Mouse (Mus musculus): Measurements from ENCODE around the gene Tmem229a. TPM values are rescaled to one million over a fixed set of nuclear protein-coding genes. Genes with fewer than 3 reads are reported as not detected.
A peak's percentile ranks its signal among the peaks of the same experiment; 100 is the strongest.

Tmem229a gene
- total RNA-seq (2021) = 10 to 100 TPM; 40.9 to 41.2 TPM
- long read RNA-seq, experiment 1, full-length matches to known transcripts = 69 of 71 reads
- long read RNA-seq, experiment 1, partial matches to known transcripts = 0 of 71 reads
- long read RNA-seq, experiment 1, other reads (novel, unspliced or antisense) = 2 of 71 reads
- long read RNA-seq, experiment 2, full-length matches to known transcripts = 70 of 71 reads
- long read RNA-seq, experiment 2, partial matches to known transcripts = 0 of 71 reads
- long read RNA-seq, experiment 2, other reads (novel, unspliced or antisense) = 1 of 71 reads

DNA sequence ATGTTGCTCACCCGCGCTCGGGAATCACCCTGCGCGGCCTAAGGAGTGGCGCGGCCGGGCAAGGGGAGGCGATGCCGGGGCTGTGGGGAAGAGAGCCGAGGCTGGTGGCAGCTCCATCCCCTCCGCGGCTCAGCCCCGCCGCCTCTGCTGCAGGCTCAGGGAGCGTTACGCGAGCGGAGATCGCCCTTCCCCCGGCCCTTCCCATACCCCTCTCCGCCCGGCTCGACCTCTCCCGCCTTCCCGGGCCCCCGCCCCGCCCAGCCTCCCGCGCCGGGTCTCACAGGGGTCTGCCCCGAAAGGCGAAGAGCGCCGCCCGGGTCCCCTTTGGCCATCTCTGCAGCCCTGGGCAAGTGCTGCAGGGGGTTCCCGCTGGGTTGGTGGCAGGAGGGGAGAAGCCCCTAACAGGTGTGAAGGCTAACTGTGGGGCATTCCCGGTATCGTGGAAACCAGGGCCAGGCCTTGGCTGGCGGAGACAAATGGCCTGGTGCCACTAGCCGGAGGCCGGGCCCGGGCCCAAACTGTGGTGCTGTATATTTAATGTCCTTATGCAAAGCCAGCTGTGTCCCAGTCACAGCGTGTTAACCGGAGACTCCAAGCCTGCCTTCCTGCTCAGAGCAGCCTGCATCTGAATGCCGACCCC lies at the start of gene Tmem229a:
Tmem229a (minus strand) TSS at position 352 of the 640 bp plus-strand sequence.
- DNase-seq (ENCODE audit: low spot score in 2 of 2) = peak; percentile 73 to 80
- intact Hi-C loops (cut with DNase I) = loop anchor here (1.0 kb wide), 1 partner anchor 61 kb away; no protein-coding TSS in a partner anchor

- intact Hi-C loops (cut with DNase I) = no loop called here
- peak in 1 of 2 experiments; percentile 23 for DNase-seq (ENCODE audit: low spot score in 2 of 2)
Measured at GRCm38 (mm10) chr6:24993754-24994153, 37.7 kb upstream of the Tmem229a start.

- intact Hi-C loops (cut with DNase I) = no loop called here
- DNase-seq (ENCODE audit: low spot score in 2 of 2) = peak; percentile 45 to 71
Measured at GRCm38 (mm10) chr6:24989836-24990235, 33.7 kb upstream of the Tmem229a start.

- intact Hi-C loops (cut with DNase I) = no loop called here
- no peak for DNase-seq (ENCODE audit: low spot score in 2 of 2)
Measured at GRCm38 (mm10) chr6:24976176-24976575, 20.1 kb upstream of the Tmem229a start.

GRCm38 (mm10) chr6:24968471-24969223 lies 12.6 kb upstream of the Tmem229a start:
- intact Hi-C loops (cut with DNase I) = no loop called here
- no peak for DNase-seq (ENCODE audit: low spot score in 2 of 2)

- no peak for DNase-seq (ENCODE audit: low spot score in 2 of 2)
- intact Hi-C loops (cut with DNase I) = no loop called here
Measured at GRCm38 (mm10) chr6:24967726-24968125, 11.6 kb upstream of the Tmem229a start.

- intact Hi-C loops (cut with DNase I) = no loop called here
- DNase-seq (ENCODE audit: low spot score in 2 of 2) = peak; percentile 36 to 38
Measured at GRCm38 (mm10) chr6:24966010-24966682, 10.0 kb upstream of the Tmem229a start.

- intact Hi-C loops (cut with DNase I) = no loop called here
- DNase-seq (ENCODE audit: low spot score in 2 of 2) = no peak
Measured at GRCm38 (mm10) chr6:24963754-24964153, 7.7 kb upstream of the Tmem229a start.

- intact Hi-C loops (cut with DNase I) = loop anchor here (1.0 kb wide), 1 partner anchor 61 kb away; no protein-coding TSS in a partner anchor
- DNase-seq (ENCODE audit: low spot score in 2 of 2) = peak in 1 of 2 experiments; percentile 57
Measured at GRCm38 (mm10) chr6:24956586-24956973, 483 bp upstream of the Tmem229a start.

- intact Hi-C loops (cut with DNase I) = no loop called here
- peak; percentile 52 to 62 for DNase-seq (ENCODE audit: low spot score in 2 of 2)
Measured at GRCm38 (mm10) chr6:24955131-24955945, 759 bp downstream of the Tmem229a start.

DNA sequence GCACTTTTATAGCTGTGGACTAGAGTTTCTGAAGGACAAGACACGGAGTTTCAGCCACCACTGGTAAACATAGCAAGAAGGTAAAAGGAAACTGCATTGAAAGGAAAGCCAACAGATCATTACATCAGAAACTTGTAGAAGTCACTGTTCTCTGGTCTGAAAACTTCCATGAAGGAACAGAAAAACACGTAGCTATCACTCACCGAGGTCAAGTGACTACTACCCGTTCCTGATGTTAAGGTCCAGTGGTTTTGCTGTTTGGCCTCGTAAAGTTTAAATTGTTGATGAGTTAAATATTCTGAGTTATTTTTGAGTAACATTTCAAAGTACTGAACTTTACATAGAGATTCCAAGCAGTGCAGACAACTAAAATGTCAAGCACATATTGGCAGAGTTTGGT lies 2.0 kb downstream of the Tmem229a start:
- DNase-seq (ENCODE audit: low spot score in 2 of 2) = no peak
- intact Hi-C loops (cut with DNase I) = no loop called here

DNA sequence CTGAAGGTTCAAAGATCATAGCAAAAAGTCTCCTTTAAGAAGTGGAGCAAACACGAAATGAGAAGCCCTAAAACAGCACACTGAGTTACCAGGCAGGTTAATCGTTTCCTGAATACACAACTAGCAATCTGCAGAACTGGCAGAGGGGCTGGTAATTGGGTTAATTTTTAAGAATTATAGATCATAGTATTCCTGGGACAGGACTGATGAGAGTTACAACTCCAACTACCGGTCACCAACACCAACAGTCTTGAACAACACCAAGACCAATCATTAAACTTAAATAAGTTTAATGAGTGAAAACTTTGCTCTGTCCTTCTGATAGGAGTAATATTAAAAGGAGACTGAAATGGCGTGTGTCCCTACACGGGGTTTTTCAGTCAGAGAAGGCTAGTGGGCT lies 3.8 kb downstream of the Tmem229a start:
- intact Hi-C loops (cut with DNase I) = no loop called here

DNA sequence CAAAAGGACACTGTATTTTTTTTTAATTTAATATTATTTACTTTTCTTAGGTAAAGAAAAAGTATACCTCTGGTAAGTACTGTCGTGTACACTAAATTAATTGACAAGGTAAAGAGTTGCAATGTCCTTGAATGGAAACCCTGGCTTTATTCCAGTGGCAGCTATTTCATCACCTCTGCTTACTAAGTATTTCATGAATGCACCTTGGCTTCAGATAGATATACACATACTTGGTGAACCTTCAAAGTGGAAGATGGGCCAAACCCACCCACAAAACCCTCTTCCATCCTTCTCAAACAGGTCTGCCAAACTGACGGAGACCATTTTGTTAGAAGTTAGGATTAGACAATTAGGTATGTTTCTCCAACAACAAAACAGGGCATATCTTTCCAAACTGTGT lies 5.4 kb downstream of the Tmem229a start:
- intact Hi-C loops (cut with DNase I) = no loop called here
- DNase-seq (ENCODE audit: low spot score in 2 of 2) = no peak

More for the DNA sequence above, 3.8 kb downstream of the Tmem229a start:
- DNase-seq (ENCODE audit: low spot score in 2 of 2) = no peak

DNA sequence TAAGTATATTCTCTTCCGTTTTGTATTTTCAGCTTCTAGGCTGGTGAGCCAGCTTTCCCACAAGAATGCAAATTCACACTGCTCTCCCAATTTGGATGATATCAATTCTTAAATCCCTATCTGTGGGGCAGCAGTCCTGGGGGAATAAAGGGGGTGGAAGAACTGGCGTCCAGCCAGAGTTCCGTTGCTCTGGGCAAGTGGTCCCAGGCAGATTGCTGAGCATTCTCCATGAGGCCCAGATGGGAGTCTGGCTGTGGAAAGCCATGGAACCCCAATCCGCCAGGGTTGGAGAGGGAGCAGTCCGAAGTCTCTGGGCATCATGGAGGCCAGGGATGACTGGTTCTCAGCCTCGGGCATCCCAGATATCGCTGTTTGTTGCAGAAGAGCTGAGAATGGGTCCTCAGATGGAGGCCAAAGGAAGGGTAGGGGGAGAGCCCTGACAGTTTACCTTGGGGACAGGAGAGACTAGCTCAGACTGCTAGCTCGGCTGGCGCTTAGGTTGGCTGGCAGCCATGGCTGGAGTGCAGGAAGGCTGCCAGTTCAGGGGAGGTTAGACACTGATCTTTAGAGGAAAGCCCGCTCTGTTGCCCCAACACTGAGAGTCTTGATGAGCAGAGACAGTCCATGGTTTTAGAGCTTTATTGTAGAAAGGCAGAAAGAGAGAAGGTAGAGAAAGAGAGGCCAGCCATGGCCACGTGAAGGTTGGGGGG lies 30.9 kb downstream of the Tmem229a start:
- DNase-seq (ENCODE audit: low spot score in 2 of 2) = no peak
- intact Hi-C loops (cut with DNase I) = no loop called here

DNA sequence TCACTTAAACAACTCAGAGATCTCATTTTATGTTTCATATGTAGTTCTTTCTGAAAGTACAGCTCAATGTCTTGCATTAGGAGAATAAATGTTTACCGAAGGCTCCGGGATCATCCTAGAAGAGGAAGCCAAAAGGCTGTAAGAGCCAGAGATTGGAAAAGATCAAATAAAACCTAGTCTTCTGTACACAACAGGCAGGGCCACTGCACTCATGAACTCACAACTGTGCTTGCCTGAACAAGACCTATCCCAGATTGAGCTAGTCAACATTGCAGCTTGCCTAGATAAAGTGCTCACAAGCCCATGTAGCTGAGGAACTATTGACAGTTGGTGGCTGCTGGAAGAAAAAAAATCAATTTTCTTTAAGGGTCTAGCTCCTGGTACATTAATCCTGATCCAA lies 42.5 kb downstream of the Tmem229a start:
- intact Hi-C loops (cut with DNase I) = no loop called here
- DNase-seq (ENCODE audit: low spot score in 2 of 2) = no peak

DNA sequence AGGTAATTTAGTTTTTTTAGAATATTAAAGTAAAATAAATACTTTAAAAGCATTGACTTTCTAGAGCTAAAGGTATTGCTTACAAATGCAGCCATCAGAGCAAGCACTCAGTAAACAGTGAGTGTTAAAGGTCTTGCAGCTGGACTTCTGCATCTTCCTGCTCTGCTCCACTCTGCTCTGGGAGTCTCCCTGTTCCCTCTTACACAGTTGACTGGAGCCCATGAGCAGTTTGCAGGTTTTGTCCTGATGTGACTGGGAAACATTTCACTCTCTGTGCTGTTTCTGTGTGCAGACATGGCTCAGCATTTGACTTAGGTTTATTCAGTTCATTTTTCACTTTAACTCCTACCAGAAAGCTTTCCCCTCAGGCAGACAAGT lies 45.4 kb downstream of the Tmem229a start:
- no peak for DNase-seq (ENCODE audit: low spot score in 2 of 2)
- intact Hi-C loops (cut with DNase I) = no loop called here

DNA sequence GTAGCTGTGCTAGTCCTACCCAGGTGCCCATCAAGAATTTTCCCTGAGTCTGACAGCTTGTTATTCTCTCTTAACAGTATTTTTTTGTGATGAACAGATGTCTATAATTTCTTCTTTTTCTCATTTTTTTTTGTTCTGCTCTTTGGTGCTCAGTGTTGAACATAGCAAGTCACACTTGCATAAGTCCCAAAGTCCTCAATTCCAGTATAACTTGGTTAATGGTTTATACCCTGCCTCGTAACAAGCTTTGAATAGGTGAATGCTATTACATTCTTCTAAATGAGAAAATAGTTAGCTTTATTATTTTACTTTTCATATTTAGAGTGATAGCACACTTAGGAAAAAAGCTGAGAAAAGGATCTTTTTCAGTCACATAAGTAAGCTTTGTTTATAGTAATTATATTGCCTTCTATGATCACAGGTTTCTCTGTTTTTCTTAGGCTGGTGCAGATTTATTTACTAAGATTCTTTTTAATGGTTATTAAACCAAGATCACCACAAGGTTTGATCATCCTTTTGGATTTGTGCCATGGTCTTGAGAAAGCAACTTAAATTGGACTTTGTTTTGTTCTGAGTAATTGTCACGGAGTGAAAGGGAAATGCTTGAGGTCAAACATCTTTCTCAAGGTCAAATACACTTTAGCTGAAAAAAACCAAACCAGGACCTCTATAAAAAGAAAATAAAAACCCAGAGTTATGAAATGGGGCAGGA lies 45.9 kb downstream of the Tmem229a start:
- DNase-seq (ENCODE audit: low spot score in 2 of 2) = no peak

GRCm38 (mm10) chr6:24907824-24908223 lies 48.3 kb downstream of the Tmem229a start:
- intact Hi-C loops (cut with DNase I) = no loop called here
- no peak for DNase-seq (ENCODE audit: low spot score in 2 of 2)

More for the DNA sequence above, 45.9 kb downstream of the Tmem229a start:
- intact Hi-C loops (cut with DNase I) = no loop called here
